Mouse (Mus musculus): ENCODE measurements around the gene Tmem209.

DNA sequence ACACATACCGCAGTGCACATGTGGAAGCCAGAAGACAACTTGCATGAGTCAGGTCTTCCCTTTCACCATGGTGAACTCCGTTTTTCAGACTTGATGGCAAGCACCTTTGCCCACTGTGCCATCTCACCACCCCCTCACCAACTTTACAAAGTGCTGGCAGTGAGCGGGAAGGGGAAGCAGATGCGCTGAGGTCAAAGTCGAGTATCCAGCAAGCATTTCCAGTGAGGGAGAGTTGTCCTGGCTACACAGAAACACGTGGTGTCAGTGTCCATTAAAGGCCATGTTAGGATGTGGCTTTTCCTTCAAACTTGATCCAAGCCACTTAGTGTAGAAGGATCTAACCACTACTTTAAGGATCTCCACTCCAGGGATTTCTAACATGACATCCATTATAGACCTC, 31.8 kb downstream of the Tmem209 start:
- TF ChIP-seq POLR2A (IDR thresholded peaks at IDR 0.05; ENCODE audit: insufficient read depth, low read length) (no peak), CTCF (IDR thresholded peaks at IDR 0.05; ENCODE audit: low read depth, low read length) (no peak)
